Mouse (Mus musculus) heart, postnatal 0 days (tissue): ENCODE measurements around the gene Gm6588. TPM values are rescaled to one million over a fixed set of nuclear protein-coding genes. Genes with fewer than 3 reads are reported as not detected.

ENCODE experiments used
- ATAC-seq: fragments of 200-750 bp; cut with Nextera tagmentation; 2 replicates; pipeline ENCODE4 v1.8.0; 2017; ENCODE audit warnings: low read depth, moderate number of reproducible peaks, moderate library complexity; ENCODE audit not compliant: insufficient read depth
- DNase-seq: peaks from one replicate; pipeline ENCODE4 v3.0.0-alpha.2; 2016; ENCODE audit warnings: low spot score
- H3K27ac ChIP-seq: fragments of 300-500 bp; sonication (generic); 2 replicates; pipeline ENCODE4 v1.5.1; 2014; ENCODE audit warnings: low read depth, mild to moderate bottlenecking
- H3K27me3 ChIP-seq: fragments of 300-500 bp; sonication (generic); 2 replicates; pipeline ENCODE4 v1.6.1; 2014; ENCODE audit warnings: low read length, mixed read lengths; ENCODE audit not compliant: control insufficient read depth, insufficient read depth
- H3K36me3 ChIP-seq: fragments of 300-500 bp; sonication (generic); replicated peaks from 2 replicates; pipeline ENCODE4 v1.6.1; 2014; ENCODE audit warnings: low read length, mixed read lengths; ENCODE audit not compliant: control insufficient read depth, insufficient read depth
- H3K4me1 ChIP-seq: fragments of 300-500 bp; sonication (generic); 2 replicates; pipeline ENCODE4 v1.6.1; 2014; ENCODE audit warnings: antibody characterized with exemption; ENCODE audit not compliant: control insufficient read depth, insufficient read depth
- H3K4me2 ChIP-seq: fragments of 300-500 bp; sonication (generic); 2 replicates; pipeline ENCODE4 v1.6.1; 2014; ENCODE audit warnings: low read depth, mild to moderate bottlenecking, low read length, moderate library complexity
- H3K4me3 ChIP-seq: fragments of 300-500 bp; sonication (generic); 2 replicates; pipeline ENCODE4 v1.5.1; 2014; ENCODE audit warnings: low read depth, low read length
- H3K9ac ChIP-seq: fragments of 300-500 bp; sonication (generic); replicated peaks from 2 replicates; pipeline ENCODE4 v1.6.1; 2014; ENCODE audit warnings: low read depth, low read length, mixed read lengths
- H3K9me3 ChIP-seq: fragments of 300-500 bp; sonication (generic); replicated peaks from 2 replicates; pipeline ENCODE4 v1.6.1; 2016; ENCODE audit warnings: low read length; ENCODE audit not compliant: control insufficient read depth
- CTCF ChIP-seq: IDR thresholded peaks from 2 replicates; pipeline ENCODE4 v1.5.1; 2016; ENCODE audit warnings: antibody characterized with exemption, control low read depth, low read depth
- EP300 ChIP-seq: IDR thresholded peaks from 2 replicates; pipeline ENCODE4 v1.6.1; 2016; ENCODE audit warnings: antibody characterized with exemption, low read depth
- WGBS: fragments of 180-500 bp; shearing (Covaris S2); extraction: QIAGEN DNeasy Blood & Tissue Kit; methylation state at CpG from one replicate; pipeline ENCODE4 v1.1.7; 2014; 5-methylcytosine and 5-hydroxymethylcytosine counted together
- polyA plus RNA-seq: library from polyadenylated mRNA; unstranded; fragments of >200 nt; fragmentation: Nextera tagmentation; extraction: Ambion mirVana; gene quantifications from 2 replicates; pipeline ENCODE4 v1.2.1, GENCODE M21; 2015
- total RNA-seq: library from RNA; depleted of rRNA; stranded (reverse); fragments of >200 nt; gene quantifications from 2 replicates; pipeline ENCODE4 v1.2.3, GENCODE M21; 2014; ENCODE audit warnings: low replicate concordance; rRNA removed

Gm6588 gene
- total and polyA plus RNA-seq, 2 experiments from 2014 or later = not detected

DNA sequence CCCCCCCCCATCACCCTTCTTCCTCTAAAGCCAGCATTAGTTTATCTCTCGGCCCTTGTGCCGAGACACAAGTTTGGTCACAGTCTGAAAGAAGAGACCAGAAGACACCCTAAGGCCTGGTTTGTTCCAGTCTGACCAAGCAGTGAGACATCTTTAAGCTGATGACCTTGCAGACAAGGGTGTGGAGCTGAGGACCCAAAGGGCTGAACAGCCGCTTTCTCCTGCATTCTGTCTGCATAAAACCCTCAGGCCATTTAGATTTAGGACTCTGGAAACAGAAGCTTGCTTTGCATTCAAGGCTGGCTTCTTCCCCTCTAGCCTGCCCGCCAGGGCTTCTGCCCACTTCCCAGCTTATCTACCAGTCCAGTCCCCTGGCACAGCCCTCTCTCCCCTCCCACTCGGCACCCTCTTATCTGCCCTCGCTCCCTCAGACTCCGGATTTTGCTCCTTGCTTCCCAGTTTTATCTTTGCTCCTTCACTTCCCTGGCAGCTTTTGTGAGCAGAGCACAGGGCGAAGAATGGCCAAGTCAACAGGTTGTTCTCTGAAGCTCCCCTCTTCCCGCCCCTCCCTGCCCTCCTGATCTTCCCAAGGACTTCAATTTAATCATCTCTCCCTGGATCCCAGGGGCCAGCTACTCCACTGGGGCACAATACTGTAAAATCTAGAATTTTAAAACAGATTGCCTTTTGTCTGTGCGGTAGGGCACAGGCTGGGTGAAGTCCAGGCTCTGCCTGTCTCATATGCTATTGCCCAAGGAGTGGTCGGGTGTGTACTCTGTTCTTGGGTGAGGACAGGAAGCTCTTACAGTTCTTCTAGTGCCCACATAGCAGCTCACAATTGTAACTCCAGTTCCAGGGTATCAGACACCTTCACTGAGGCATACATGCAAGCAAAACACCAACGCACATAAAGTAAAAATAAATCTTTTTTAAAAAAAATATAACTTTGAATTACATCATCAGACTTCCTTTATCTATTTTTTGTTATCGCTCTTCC is 50.0 kb downstream of the Gm6588 start:
- Histone ChIP-seq H3K4me3 (no peak overlapping the region), H3K27ac (no peak overlapping the region), H3K4me1 (peaks cover 6% of the 10 kb centered on the region), H3K9me3 (no peaks in the 10 kb centered on the region), H3K27me3 (peaks cover 28% of the 10 kb centered on the region), H3K9ac (no peak overlapping the region), H3K36me3 (no peaks in the 10 kb centered on the region), H3K4me2 (no peak overlapping the region)
- TF ChIP-seq CTCF (no peak), EP300 (no peak)
- no peak for ATAC-seq
- no peak for DNase-seq
- WGBS = 36% methylated on average over 13 of the region's 13 CpGs

DNA sequence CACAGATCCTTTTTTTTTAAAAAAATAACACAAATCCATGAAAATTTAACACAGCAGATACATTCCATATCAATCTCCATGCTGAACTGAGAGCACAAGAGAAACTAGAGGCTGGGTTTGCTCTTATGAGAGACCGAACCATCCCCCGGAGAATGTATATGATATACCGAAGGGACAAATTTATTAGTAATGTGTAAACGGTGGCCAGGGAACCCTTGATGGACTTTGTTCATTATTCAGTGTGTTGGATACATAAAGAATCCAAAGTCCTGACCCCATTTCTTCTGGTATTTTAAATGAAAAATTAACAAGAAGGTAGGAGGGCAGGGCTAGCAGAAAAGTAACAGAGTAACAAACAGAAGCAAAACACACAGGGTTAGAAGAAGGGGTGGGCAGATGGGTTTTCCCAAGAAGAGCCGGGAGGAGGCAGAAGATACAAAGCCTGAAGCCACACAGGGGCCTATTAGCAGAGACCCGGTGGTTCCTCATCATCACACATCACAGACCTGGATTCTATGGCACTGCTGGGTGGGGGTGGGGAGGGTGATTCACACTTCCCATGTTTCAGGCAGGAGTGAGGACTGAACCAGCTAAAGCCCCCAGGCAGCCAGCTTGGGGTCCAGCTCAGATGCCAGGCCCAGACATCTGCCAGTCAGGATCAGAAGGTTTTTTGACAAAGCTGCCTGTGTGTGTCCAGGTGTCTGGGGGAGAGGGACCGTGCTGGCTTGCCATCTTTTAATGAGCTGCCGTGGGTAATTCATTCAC is 50.9 kb downstream of the Gm6588 start:
- no peak for TF ChIP-seq EP300
- no peak for TF ChIP-seq CTCF
- Histone ChIP-seq H3K4me1 (peaks cover 6% of the 10 kb centered on the region), H3K9ac (no peak overlapping the region), H3K9me3 (no peaks in the 10 kb centered on the region), H3K4me2 (no peak overlapping the region), H3K36me3 (no peaks in the 10 kb centered on the region), H3K27ac (no peak overlapping the region), H3K27me3 (peaks cover 24% of the 10 kb centered on the region), H3K4me3 (no peak overlapping the region)
- DNase-seq (no peak), ATAC-seq (no peak)
- 70% methylated on average over 8 of the region's 8 CpGs for WGBS

Other genes with a start within 250 kb of the Gm6588 start
- 0.39 and 1.6 TPM in 2 replicates for gene Cryba4, start 196.9 kb upstream of the Gm6588 start, total RNA-seq
- gene Cryba4, start 196.9 kb upstream of the Gm6588 start, polyA plus RNA-seq = 3.7 and 4.1 TPM in 2 replicates
- gene Crybb1, start 193.6 kb upstream of the Gm6588 start, total RNA-seq = not detected in 2 replicates
- gene Crybb1, start 193.6 kb upstream of the Gm6588 start, polyA plus RNA-seq = 0.26 and 0.54 TPM in 2 replicates
- 86.1 and 96.0 TPM in 2 replicates for gene Tpst2, start 172.7 kb upstream of the Gm6588 start, total RNA-seq
- 42.9 and 43.8 TPM in 2 replicates for gene Tpst2, start 172.7 kb upstream of the Gm6588 start, polyA plus RNA-seq
- gene Tfip11, start 123.1 kb upstream of the Gm6588 start, total RNA-seq = 6.5 and 11.4 TPM in 2 replicates
- 11.7 TPM in 2 replicates for gene Tfip11, start 123.1 kb upstream of the Gm6588 start, polyA plus RNA-seq
- 57.9 and 65.2 TPM in 2 replicates for gene Srrd, start 106.4 kb upstream of the Gm6588 start, total RNA-seq
- 14.1 and 18.2 TPM in 2 replicates for gene Srrd, start 106.4 kb upstream of the Gm6588 start, polyA plus RNA-seq
- 12.5 and 16.1 TPM in 2 replicates for gene Hps4, start 106.3 kb upstream of the Gm6588 start, total RNA-seq
- gene Hps4, start 106.3 kb upstream of the Gm6588 start, polyA plus RNA-seq = 12.6 and 13.5 TPM in 2 replicates
- not detected in 2 replicates for gene Gm6583, start 93.4 kb upstream of the Gm6588 start, total RNA-seq
- 0.05 TPM in 1 of 2 replicates, not detected in the other for gene Gm6583, start 93.4 kb upstream of the Gm6588 start, polyA plus RNA-seq
- 0.08 and 6.5 TPM in 2 replicates for gene Asphd2, start 54.6 kb upstream of the Gm6588 start, total RNA-seq
- 0.40 and 0.67 TPM in 2 replicates for gene Asphd2, start 54.6 kb upstream of the Gm6588 start, polyA plus RNA-seq
- 0.23 TPM in 1 of 2 replicates, not detected in the other for gene Sez6l, start 127.8 kb downstream of the Gm6588 start, total RNA-seq
- 0.10 and 0.21 TPM in 2 replicates for gene Sez6l, start 127.8 kb downstream of the Gm6588 start, polyA plus RNA-seq